Mouse (Mus musculus) left cerebral cortex, postnatal 36 days (tissue): ENCODE data around the gene Sh2d2a. TPM values are rescaled to one million over a fixed set of nuclear protein-coding genes. Genes with fewer than 3 reads are reported as not detected.
"Not testable (repeated sequence)": the region's sequence is repeated elsewhere in the genome, so short reads cannot be mapped to it uniquely, and the experiment has no call there.

Experiments used
- DNase-seq, 2 experiments: peaks; one replicate each; pipeline ENCODE4 v3.0.0; 2021 to 2022; ENCODE audit warnings: low spot score in 2 of 2, mixed read lengths in 1 of 2
- intact Hi-C: fragments of 180-260 bp; cut with DNase I; formaldehyde crosslinking; loops from one replicate; pipeline ENCODE4 v1.15.1; 2025
- total RNA-seq, 2 experiments: library from RNA; stranded (reverse); gene quantifications; 2 replicates each; pipeline ENCODE4 v1.2.3; 2021

The Sh2d2a gene
- not detected for total RNA-seq

- no peak for DNase-seq
- intact Hi-C loops: no loop called here
These were observed at the start of gene Sh2d2a for GRCm38 (mm10) chr3:87846650-87847110. Gene Sh2d2a (plus strand): TSS chr3:87846755.

GRCm38 (mm10) chr3:87801681-87802080, 44.9 kb upstream of the Sh2d2a start:
- no peak for DNase-seq
- intact Hi-C loops: no loop called here

GRCm38 (mm10) chr3:87804038-87804677, 42.4 kb upstream of the Sh2d2a start:
- no peak for DNase-seq
- intact Hi-C loops: no loop called here

DNA sequence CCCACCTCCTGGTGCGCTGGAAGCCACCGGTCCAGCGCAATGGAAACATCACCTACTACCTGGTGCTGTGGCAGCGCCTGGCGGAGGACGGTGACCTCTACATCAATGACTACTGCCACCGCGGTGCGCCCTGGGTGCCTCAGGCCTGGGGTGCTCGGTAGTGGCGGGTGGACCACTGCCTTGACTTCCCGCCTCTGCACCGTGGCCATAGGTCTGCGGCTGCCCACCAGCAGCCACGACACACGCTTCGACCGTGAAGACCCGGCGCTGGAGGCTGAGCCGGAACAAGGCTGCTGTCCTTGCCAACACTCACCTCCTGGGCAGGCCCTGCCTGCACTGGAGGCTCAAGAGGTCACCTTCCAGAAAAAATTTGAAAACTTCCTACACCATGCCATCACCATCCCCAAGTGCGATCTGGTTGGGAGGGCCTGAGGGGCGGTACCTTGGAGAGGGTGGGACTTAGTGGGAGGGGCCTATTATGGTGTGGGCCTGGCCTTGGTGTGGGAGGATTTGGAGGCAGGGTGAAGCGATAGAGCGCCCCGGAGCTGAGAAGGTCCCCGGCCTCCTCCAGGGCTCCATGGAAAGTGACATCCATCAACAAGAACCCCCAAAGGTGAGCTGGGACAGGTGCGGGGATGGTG, 37.1 kb upstream of the Sh2d2a start:
- intact Hi-C loops: no loop called here
- no peak for DNase-seq

GRCm38 (mm10) chr3:87811297-87811696, 35.3 kb upstream of the Sh2d2a start:
- DNase-seq: no peak
- intact Hi-C loops: no loop called here

DNA sequence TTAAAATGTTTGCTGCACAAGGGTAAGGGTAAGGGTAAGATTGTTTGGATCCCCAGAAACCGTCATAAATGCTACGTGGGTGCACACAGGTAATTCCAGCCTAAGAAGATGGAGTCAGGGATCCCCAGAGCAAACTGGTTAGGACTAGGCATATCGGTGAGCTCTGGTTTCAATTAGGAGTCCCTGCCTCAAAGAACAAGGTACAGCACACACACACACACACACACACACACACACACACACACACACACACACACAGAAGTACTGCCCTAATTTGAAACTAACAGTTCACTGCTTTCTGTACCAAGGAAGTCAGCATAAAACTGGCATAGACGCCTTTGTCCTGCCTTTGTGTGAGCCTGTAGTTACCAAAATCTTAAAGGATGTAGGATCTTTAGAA, 34.1 kb upstream of the Sh2d2a start:
- no peak for DNase-seq
- intact Hi-C loops: no loop called here

DNA sequence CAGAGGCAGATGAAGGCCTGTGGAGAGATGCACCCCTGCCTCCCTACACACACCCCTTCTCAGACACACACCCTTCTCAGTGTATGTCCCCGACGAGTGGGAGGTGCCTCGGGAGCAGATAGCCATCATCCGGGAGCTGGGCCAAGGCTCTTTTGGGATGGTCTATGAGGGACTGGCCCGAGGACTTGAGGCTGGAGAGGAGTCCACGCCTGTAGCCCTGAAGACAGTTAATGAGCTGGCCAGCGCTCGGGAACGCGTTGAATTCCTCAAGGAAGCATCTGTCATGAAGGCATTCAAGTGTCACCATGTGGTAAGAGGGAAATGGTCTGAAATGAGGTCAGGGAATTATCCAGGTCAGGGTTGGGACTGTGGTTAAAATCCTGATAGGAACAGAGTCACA, 33.7 kb upstream of the Sh2d2a start:
- no peak for DNase-seq
- intact Hi-C loops: no loop called here

GRCm38 (mm10) chr3:87816166-87816565, 30.4 kb upstream of the Sh2d2a start:
- intact Hi-C loops: loop anchor here (2.0 kb wide), 1 partner anchor 45 kb away; no protein-coding TSS in a partner anchor
- DNase-seq: no peak

- intact Hi-C loops: loop anchor here (2.0 kb wide), 1 partner anchor 46 kb away; no protein-coding TSS in a partner anchor
These were observed 29.9 kb upstream of the Sh2d2a start for GRCm38 (mm10) chr3:87816646-87817093.

DNA sequence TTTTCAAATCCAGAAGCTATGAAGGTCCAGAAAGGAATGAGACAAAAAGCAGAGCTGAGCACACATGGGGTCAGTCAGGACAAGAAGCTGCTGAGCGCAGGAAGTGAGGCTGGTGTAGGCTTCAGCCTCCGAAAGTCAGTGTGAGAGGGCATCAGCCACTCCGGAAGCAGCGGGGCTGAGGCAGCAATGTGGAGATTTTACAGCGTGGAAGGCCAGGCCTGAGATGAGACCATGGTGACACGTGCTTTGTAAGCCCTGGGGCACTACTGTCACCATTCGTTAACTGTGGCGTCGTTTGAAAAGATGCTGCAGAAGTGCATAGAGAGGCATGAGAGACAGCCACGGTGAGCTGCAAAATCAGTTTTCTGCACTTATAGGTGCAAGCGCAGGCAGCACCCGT, 28.3 kb upstream of the Sh2d2a start:
- DNase-seq: no peak
- intact Hi-C loops: no loop called here

More at GRCm38 (mm10) chr3:87816646-87817093, 29.9 kb upstream of the Sh2d2a start:
- peak; percentile 42 to 62 for DNase-seq

GRCm38 (mm10) chr3:87824206-87824605, 22.3 kb upstream of the Sh2d2a start, which contains the start of gene Pear1:
Gene Pear1 (minus strand): TSS chr3:87824306.
- intact Hi-C loops, DNase-seq: not testable (repeated sequence)

DNA sequence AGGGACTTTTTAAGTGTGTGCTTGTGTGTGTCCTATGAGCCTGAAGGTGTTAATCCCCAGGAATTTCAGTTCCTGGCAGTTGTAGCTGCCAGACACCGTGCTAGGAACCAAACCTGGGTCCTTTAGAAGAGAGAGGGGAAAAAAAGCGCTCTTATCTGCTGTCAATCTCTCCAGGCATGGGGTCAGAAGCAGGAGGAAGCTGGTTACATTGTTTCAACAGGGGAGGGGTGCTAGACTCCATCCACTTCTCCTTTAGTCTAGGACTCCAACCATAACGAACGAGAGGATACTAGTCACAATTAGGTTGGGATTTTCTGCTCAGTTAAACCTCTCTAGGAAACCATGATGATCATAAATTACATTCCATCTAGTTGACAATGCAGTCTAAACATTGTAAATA, 18.1 kb upstream of the Sh2d2a start:
- intact Hi-C loops: no loop called here
- DNase-seq: no peak

DNA sequence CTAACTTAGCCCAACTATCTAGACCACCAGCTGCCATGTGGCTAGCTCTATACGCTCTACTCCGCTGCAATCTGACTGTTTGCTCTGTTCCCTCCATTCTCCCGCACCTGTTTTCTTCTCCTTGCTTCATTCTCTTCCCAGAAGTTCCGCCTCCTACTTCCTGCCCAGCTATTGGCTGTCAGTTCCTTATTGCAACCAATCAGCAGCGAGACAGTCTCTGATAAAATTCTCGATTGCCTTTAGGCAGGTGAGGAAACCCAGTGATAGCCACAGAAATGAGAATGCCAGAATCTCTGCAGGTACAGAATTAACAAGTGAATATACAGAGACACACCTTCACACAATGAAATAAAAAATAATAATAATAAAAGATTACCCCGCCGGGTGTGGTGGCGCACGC, 17.5 kb upstream of the Sh2d2a start:
- no peak for DNase-seq
- intact Hi-C loops: no loop called here

GRCm38 (mm10) chr3:87832109-87832859, 14.3 kb upstream of the Sh2d2a start:
- intact Hi-C loops: no loop called here
- no peak for DNase-seq

DNA sequence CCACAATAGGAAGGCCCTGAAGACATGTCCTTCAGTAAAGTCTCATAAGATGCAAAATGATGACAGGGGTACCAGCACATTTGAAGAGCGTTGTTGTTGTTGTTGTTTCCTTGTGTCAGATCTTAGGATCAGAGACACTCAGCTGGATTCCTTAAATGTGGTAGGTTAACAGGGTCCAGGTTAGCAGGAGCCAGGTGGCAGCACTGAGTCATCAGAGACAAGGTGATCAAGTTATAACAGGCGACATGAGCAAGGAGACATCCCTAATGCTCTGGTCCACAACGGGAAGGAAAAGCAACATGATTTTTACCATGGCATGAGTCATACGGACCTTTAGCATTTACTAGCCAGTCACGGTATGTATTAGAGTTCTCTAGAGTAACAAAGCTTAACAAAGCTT, 13.1 kb upstream of the Sh2d2a start:
- intact Hi-C loops: no loop called here

GRCm38 (mm10) chr3:87838622-87839021, 7.9 kb upstream of the Sh2d2a start:
- intact Hi-C loops: loop anchor here (5.0 kb wide), 1 partner anchor 66 kb away; no protein-coding TSS in a partner anchor
- DNase-seq: peak; percentile 35 to 64

More for the DNA sequence above, 13.1 kb upstream of the Sh2d2a start:
- DNase-seq: no peak

DNA sequence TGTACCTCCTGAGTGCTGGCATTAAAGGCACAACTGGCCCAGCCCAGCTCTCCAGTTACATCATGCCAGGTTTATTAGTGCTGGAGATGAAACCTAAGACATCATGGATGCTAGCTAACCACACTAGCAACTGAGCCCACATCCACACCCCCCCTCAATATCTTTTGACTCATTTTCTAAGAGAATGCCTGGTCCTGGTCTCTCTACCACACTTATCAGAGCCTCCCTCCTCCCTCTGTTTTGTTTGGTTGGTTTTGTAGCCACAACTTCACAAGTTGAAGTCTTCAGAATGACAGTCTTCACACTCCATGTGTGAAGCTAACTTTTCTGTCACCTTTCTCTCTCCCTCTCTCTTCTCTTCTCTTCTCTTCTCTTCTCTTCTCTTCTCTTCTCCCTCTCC, 5.7 kb upstream of the Sh2d2a start:
- intact Hi-C loops: no loop called here
- no peak for DNase-seq

DNA sequence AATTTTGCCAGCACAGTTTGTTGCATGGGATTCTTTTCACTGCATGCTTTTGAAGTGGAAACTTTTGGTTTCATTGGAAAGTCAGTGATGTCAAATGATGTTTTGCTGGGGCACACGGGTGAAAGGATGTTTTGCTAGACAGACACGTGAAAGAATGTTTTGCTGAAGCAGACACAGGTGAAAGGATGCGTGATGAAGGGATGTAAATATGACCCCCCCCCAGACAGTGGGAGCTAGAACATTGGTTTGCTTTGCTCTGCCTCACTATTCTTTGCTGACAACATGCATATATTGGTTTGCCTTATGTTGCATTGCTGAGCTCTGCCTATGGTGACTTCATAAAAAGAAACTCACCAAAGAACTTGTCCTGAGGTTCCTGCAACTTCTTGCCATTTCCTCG, 1.6 kb upstream of the Sh2d2a start:
- intact Hi-C loops: no loop called here
- no peak for DNase-seq

DNA sequence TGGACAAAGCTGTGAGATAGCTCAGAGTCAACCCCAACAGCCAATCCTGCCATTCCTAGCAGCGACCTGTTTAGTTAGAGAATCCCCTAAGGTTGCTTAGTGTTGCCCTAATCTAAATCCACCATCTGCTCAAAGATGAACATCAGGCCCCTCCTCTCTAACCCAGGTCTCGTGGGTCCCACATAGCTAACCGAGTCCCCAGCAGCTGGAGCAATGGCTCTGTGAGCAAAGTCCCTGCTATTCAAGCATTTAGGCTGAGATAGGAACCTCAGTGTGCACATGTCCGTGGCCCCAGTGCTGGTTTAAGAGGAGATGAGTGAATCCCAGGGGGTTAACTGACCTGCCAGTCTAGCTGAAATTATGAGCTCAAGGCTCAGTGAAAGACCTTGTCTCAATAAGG, 369 bp upstream of the Sh2d2a start:
- no peak for DNase-seq
- intact Hi-C loops: no loop called here

GRCm38 (mm10) chr3:87847680-87848079, 1.1 kb downstream of the Sh2d2a start:
- no peak for DNase-seq
- intact Hi-C loops: no loop called here
